ENCODE assay signal across 23 mouse cellular contexts in the genomic region with DNA sequence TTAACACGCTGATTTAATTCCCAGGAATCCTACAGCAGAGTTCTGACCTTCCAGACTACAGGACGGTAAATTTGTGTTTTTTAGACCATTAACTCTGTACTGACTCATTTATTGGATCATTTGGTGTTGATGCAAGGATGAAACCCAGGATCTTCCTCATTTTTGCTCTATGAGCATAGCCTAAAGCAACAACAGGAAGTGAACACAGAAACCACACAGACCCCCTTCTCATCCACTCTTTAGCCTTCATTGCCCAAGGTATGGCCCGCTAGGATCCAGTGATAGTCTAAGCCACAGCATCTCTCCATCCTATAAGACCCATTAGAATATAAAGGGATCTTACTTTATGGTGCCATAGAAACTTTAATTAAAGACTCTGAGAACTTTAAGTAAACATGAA. TPM values are rescaled to one million over a fixed set of nuclear protein-coding genes. Genes with fewer than 3 reads are reported as not detected.
"Had no signal": no experiment of that assay in that cellular context is flagged by ENCODE, and none has a peak within 500 bp of the region (broad histone marks: within the 10 kb centered on the region; RNA-seq: fewer than 3 reads in every experiment).

No protein-coding gene starts in this region.

- H3K9me3 ChIP-seq: midbrain, embryonic 10.5 days; midbrain, embryonic 12.5 days; neural tube, embryonic 13.5 days; neural tube, embryonic 15.5 days had no signal

- H3K4me1 ChIP-seq: midbrain, embryonic 10.5 days; midbrain, embryonic 12.5 days; neural tube, embryonic 13.5 days; neural tube, embryonic 15.5 days had no signal

- H3K4me2 ChIP-seq: lung, embryonic 14.5 days; midbrain, embryonic 12.5 days; neural tube, embryonic 13.5 days; neural tube, embryonic 15.5 days had no signal

- H3K27ac ChIP-seq: midbrain, embryonic 10.5 days; midbrain, embryonic 12.5 days; neural tube, embryonic 13.5 days; neural tube, embryonic 15.5 days had no signal

- DNase-seq: lung, adult 18-20 months; lung, embryonic 14.5 days; lung, postnatal 10 days; lung, postnatal 4 days; midbrain, embryonic 14.5 days; retina, postnatal 1 day; right cerebral cortex, adult 18-20 months; right cerebral cortex, postnatal 25 days; right cerebral cortex, postnatal 4 days; spleen, adult 18-20 months; thymus, adult 18-20 months; thymus, postnatal 14 days; thymus, postnatal 36 days had no signal

- ATAC-seq: midbrain, embryonic 16.5 days had no signal

- H3K9ac ChIP-seq: lung, embryonic 14.5 days; midbrain, embryonic 12.5 days; neural tube, embryonic 13.5 days; neural tube, embryonic 15.5 days had no signal

- H3K27me3 ChIP-seq: midbrain, embryonic 12.5 days; neural tube, embryonic 13.5 days; neural tube, embryonic 15.5 days had no signal

- H3K4me3 ChIP-seq: midbrain, embryonic 10.5 days; midbrain, embryonic 12.5 days; myocyte; neural tube, embryonic 13.5 days; neural tube, embryonic 15.5 days had no signal

- H3K36me3 ChIP-seq: midbrain, embryonic 10.5 days; midbrain, embryonic 12.5 days; neural tube, embryonic 13.5 days; neural tube, embryonic 15.5 days had no signal

RNA-seq across cellular contexts. Expression of gene Grin2b, which starts 56.5 kb away (rescaled TPM):
- total RNA-seq: megakaryocyte-erythroid progenitor cell, adult 5-6 weeks had no signal
- polyA plus RNA-seq: liver, embryonic 16.5 days; myocyte; small intestine, adult 2 months; thymus, postnatal 0 days had no signal
